ENCODE assay signal across 8 mouse cellular contexts in the genomic region with DNA sequence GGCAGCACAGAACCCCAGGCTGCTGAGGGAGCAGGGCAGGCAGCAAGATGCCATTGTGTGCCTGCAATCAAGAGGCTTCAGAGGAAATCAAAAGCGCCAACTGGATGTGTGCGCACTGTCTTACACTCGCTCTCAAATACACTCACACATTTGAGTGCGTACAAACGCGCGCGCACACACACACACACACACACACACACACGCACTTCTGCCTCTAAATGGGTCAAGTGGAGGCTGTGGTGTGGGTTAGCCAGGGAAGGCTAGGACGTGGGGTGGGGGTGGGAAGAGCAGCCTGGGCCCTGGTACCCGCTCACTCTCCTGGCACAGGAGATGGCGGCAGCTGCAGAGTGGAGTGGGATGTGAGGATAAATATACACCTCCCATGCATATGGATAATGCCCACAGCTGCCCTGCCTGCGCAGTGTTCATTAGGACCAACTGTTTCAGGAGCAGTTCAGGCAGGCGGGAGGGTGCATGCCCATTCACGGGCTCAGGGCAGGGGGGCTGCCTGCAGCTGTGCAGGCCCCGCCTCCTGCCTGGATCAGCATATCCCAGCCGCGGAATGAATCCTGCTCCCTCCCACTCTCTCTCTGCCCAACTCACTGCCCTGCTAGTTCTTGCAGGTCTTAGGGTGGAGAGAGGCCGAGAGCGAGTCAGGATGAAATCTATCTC. TPM values are rescaled to one million over a fixed set of nuclear protein-coding genes. Genes with fewer than 3 reads are reported as not detected.
DNase-seq lines count a peak whose midpoint lies in the region; ATAC-seq lines count a peak whose summit lies in the region.

No protein-coding gene starts in this region.

- no peaks in the 10 kb centered on the region for H3K27me3 ChIP-seq in kidney, embryonic 16.5 days (ENCODE audit: insufficient read depth, low read length)
- H3K27me3 ChIP-seq in liver, embryonic 11.5 days (replicated peaks; ENCODE audit: control insufficient read depth, insufficient read depth, low read length), result no peaks in the 10 kb centered on the region; the same call in 1 of the 2 replicates
- H3K27me3 ChIP-seq in neural tube, embryonic 14.5 days (ENCODE audit: control insufficient read depth, insufficient read depth, low read length), result no peaks in the 10 kb centered on the region

- peak overlapping the region; percentile 45 for H3K4me2 ChIP-seq in kidney, embryonic 16.5 days (replicated peaks; ENCODE audit: low read depth, low read length)
- H3K4me2 ChIP-seq in liver, embryonic 11.5 days, result peak overlapping the region; percentile 56
- H3K4me2 ChIP-seq in neural tube, embryonic 14.5 days (ENCODE audit: low read depth, low read length), result peak overlapping the region; percentile 36

- DNase-seq in kidney, adult 11 months, result peak; percentile 64
- DNase-seq in kidney, adult 9 months, result no peak
- peak; percentile 37 to 40 for DNase-seq in cerebellum, postnatal 36 days
- DNase-seq in heart, adult 8-10 months (ENCODE audit: low spot score), result peak; percentile 59
- no peak for DNase-seq in liver, embryonic 11.5 days (ENCODE audit: low spot score)
- no peak for DNase-seq in spleen, adult 12 weeks (ENCODE audit: low spot score)

- peaks cover 91% of the 10 kb centered on the region for H3K4me1 ChIP-seq in kidney, embryonic 16.5 days (ENCODE audit: insufficient read depth, low read length)
- H3K4me1 ChIP-seq in liver, embryonic 11.5 days (replicated peaks; ENCODE audit: control insufficient read depth, insufficient read depth, low read length), result peaks cover 44% of the 10 kb centered on the region
- peaks cover 54% of the 10 kb centered on the region for H3K4me1 ChIP-seq in neural tube, embryonic 14.5 days (ENCODE audit: control insufficient read depth, insufficient read depth, low read length)

- H3K27ac ChIP-seq in kidney, embryonic 16.5 days (ENCODE audit: low read length), result peak overlapping the region; percentile 90
- H3K27ac ChIP-seq in liver, embryonic 11.5 days (ENCODE audit: low read depth, low read length), result peak overlapping the region; percentile 56
- peak overlapping the region; percentile 76 for H3K27ac ChIP-seq in neural tube, embryonic 14.5 days (ENCODE audit: low read depth, low read length)

- no peaks in the 10 kb centered on the region for H3K36me3 ChIP-seq in kidney, embryonic 16.5 days (ENCODE audit: insufficient read depth, low read length)
- H3K36me3 ChIP-seq in liver, embryonic 11.5 days (ENCODE audit: control insufficient read depth, insufficient read depth, low read length), result no peaks in the 10 kb centered on the region
- no peaks in the 10 kb centered on the region for H3K36me3 ChIP-seq in neural tube, embryonic 14.5 days (ENCODE audit: control insufficient read depth, insufficient read depth, low read length)

- 11% methylated on average over 20 of the region's 20 CpGs for WGBS in kidney, embryonic 16.5 days
- WGBS in liver, embryonic 11.5 days, result 14% methylated on average over 20 of the region's 20 CpGs
- WGBS in neural tube, embryonic 14.5 days, result 4% methylated on average over 20 of the region's 20 CpGs

- peak overlapping the region; percentile 24 for H3K4me3 ChIP-seq in kidney, embryonic 16.5 days (ENCODE audit: low read length)
- H3K4me3 ChIP-seq in liver, embryonic 11.5 days (ENCODE audit: low read depth, low read length), result peak overlapping the region; percentile 13
- peak overlapping the region; percentile 6; the same call in 1 of the 2 replicates for H3K4me3 ChIP-seq in neural tube, embryonic 14.5 days (ENCODE audit: low read depth, low read length)

- ATAC-seq in kidney, embryonic 16.5 days (ENCODE audit: low FRiP score, low TSS enrichment), result peak; percentile 86
- ATAC-seq in liver, embryonic 11.5 days (replicated peaks; ENCODE audit: low FRiP score), result peak; percentile 62; the same call in 1 of the 2 replicates
- ATAC-seq in neural tube, embryonic 14.5 days (ENCODE audit: low read depth), result peak; percentile 89

- H3K9me3 ChIP-seq in kidney, embryonic 16.5 days (ENCODE audit: low read length), result no peaks in the 10 kb centered on the region
- H3K9me3 ChIP-seq in liver, embryonic 11.5 days (ENCODE audit: control insufficient read depth, low read length), result no peaks in the 10 kb centered on the region
- H3K9me3 ChIP-seq in neural tube, embryonic 14.5 days (ENCODE audit: control insufficient read depth, low read length), result no peaks in the 10 kb centered on the region

- peak overlapping the region; percentile 61 for H3K9ac ChIP-seq in kidney, embryonic 16.5 days (replicated peaks; ENCODE audit: low read length)
- 0 out of 2 replicates have a peak overlapping the region, but pooled peaks have one; percentile 48 for H3K9ac ChIP-seq in liver, embryonic 11.5 days (ENCODE audit: low read depth, low read length)
- peak overlapping the region; percentile 16; the same call in 1 of the 2 replicates for H3K9ac ChIP-seq in neural tube, embryonic 14.5 days (replicated peaks; ENCODE audit: low read depth, low read length)

RNA-seq across cellular contexts. Expression of a gene that starts 22.1 kb away (rescaled TPM):
- total RNA-seq in heart, adult 8-10 months (2022), result 10 to 100 TPM; 31.5 to 38.8 (median 37.6) TPM
- polyA plus RNA-seq in kidney, embryonic 16.5 days (2015; fragmentation: Nextera tagmentation; extraction: Ambion mirVana), result 22.2 and 26.0 TPM in 2 replicates
- polyA plus RNA-seq in liver, embryonic 11.5 days (2014; fragmentation: Nextera tagmentation; extraction: Ambion mirVana), result 22.9 and 24.1 TPM in 2 replicates
- polyA plus RNA-seq in neural tube, embryonic 14.5 days (2014; fragmentation: Nextera tagmentation; extraction: Ambion mirVana), result 32.2 and 37.5 TPM in 2 replicates

RNA-seq across cellular contexts. Expression of a gene that starts 49.4 kb away (rescaled TPM):
- 10 to 100 TPM; 31.3 to 56.0 (median 43.5) TPM for total RNA-seq in heart, adult 8-10 months (2022)
- 142 and 148 TPM in 2 replicates for polyA plus RNA-seq in kidney, embryonic 16.5 days (2015; fragmentation: Nextera tagmentation; extraction: Ambion mirVana)
- 42.6 and 50.5 TPM in 2 replicates for polyA plus RNA-seq in liver, embryonic 11.5 days (2014; fragmentation: Nextera tagmentation; extraction: Ambion mirVana)
- polyA plus RNA-seq in neural tube, embryonic 14.5 days (2014; fragmentation: Nextera tagmentation; extraction: Ambion mirVana), result 134 and 160 TPM in 2 replicates

RNA-seq across cellular contexts. Expression of a gene that starts 49.5 kb away (rescaled TPM):
- total RNA-seq in heart, adult 8-10 months (2022), result 1 to 10 TPM; 2.2 to 4.9 (median 2.7) TPM
- polyA plus RNA-seq in kidney, embryonic 16.5 days (2015; fragmentation: Nextera tagmentation; extraction: Ambion mirVana), result 39.4 and 41.1 TPM in 2 replicates
- polyA plus RNA-seq in liver, embryonic 11.5 days (2014; fragmentation: Nextera tagmentation; extraction: Ambion mirVana), result 24.7 and 26.2 TPM in 2 replicates
- polyA plus RNA-seq in neural tube, embryonic 14.5 days (2014; fragmentation: Nextera tagmentation; extraction: Ambion mirVana), result 10.5 and 10.7 TPM in 2 replicates

Comparison
In these comparisons a context has a peak if more than half of its experiments do, and no peak if none do; other contexts are left out.
1. DNase-seq: peak in kidney, adult 11 months (single experiment), cerebellum, postnatal 36 days (2 of 2) and heart, adult 8-10 months (single experiment); none in kidney, adult 9 months (single experiment), liver, embryonic 11.5 days (single experiment) and spleen, adult 12 weeks (single experiment).
2. Peak in every context shown above with its lines, with median percentiles within 50 percentile points of each other: ATAC-seq, H3K27ac ChIP-seq, H3K4me2 ChIP-seq, H3K4me3 ChIP-seq and H3K9ac ChIP-seq.